ENCODE assay signal across 8 mouse cellular contexts in genomic region chr5:145231893-145232411, GRCm38 (mm10). TPM values are rescaled to one million over a fixed set of nuclear protein-coding genes. Genes with fewer than 3 reads are reported as not detected.
DNase-seq lines count a peak whose midpoint lies in the region; ATAC-seq and TF ChIP-seq lines count a peak whose summit lies in the region.

No protein-coding gene starts in this region.

- under 1% methylated on average over 48 of the region's 49 CpGs for WGBS in heart, embryonic 13.5 days
- WGBS in embryonic facial prominence, embryonic 12.5 days: under 1% methylated on average over 48 of the region's 49 CpGs
- under 1% methylated on average over 36 of the region's 49 CpGs for WGBS in intestine, postnatal 0 days
- WGBS in neural tube, embryonic 13.5 days: under 1% methylated on average over 23 of the region's 49 CpGs

- H3K9me3 ChIP-seq in heart, embryonic 13.5 days: no peaks in the 10 kb centered on the region
- no peaks in the 10 kb centered on the region for H3K9me3 ChIP-seq in ES-E14 (ENCODE audit: control insufficient read depth, insufficient read depth, low read depth, low read length)
- no peaks in the 10 kb centered on the region for H3K9me3 ChIP-seq in embryonic facial prominence, embryonic 12.5 days
- H3K9me3 ChIP-seq in intestine, postnatal 0 days (ENCODE audit: control insufficient read depth): no peaks in the 10 kb centered on the region
- no peaks in the 10 kb centered on the region for H3K9me3 ChIP-seq in neural tube, embryonic 13.5 days

- in situ Hi-C loops in ES-E14 (cut with MboI; ENCODE audit: low sequenced_read_pairs in 2 of 2, unreplicated experiment in 2 of 2): no loop called here

- H3K27ac ChIP-seq in heart, embryonic 13.5 days (replicated peaks): peak overlapping the region; percentile 96
- peak overlapping the region; percentile 59; the same call in 1 of the 2 replicates for H3K27ac ChIP-seq in ES-E14 (ENCODE audit: insufficient read depth, low read depth, low read length, poor library complexity, severe bottlenecking)
- peak overlapping the region; percentile 86 for H3K27ac ChIP-seq in embryonic facial prominence, embryonic 12.5 days
- peak overlapping the region; percentile 97 for H3K27ac ChIP-seq in intestine, postnatal 0 days (ENCODE audit: low read depth, low read length)
- peak overlapping the region; percentile 94 for H3K27ac ChIP-seq in neural tube, embryonic 13.5 days (replicated peaks)

- H3K4me1 ChIP-seq in heart, embryonic 13.5 days: peaks cover 21% of the 10 kb centered on the region
- peaks cover 0 to 7% of the 10 kb centered on the region in 2 experiments; a peak in 2 of 4 replicates for H3K4me1 ChIP-seq in ES-E14 (ENCODE audit: control insufficient read depth in 2 of 2, insufficient read depth in 2 of 2, low read length in 2 of 2, poor library complexity in 1 of 2)
- peaks cover 11% of the 10 kb centered on the region; the same call in 1 of the 2 replicates for H3K4me1 ChIP-seq in embryonic facial prominence, embryonic 12.5 days
- H3K4me1 ChIP-seq in intestine, postnatal 0 days (replicated peaks; ENCODE audit: control insufficient read depth, insufficient read depth, low read length): no peaks in the 10 kb centered on the region; the same call in 1 of the 2 replicates
- H3K4me1 ChIP-seq in neural tube, embryonic 13.5 days (replicated peaks): peaks cover 23% of the 10 kb centered on the region

- no peak for DNase-seq in heart, adult 9 months (ENCODE audit: low spot score in 2 of 2)
- no peak for DNase-seq in ES-E14 (ENCODE audit: low read depth, low spot score)
- DNase-seq in thymus, adult 18-20 months: no peak
- no peak for DNase-seq in testis, postnatal 10 days (ENCODE audit: low spot score)

- peak overlapping the region; percentile 99 for H3K4me3 ChIP-seq in heart, embryonic 13.5 days
- peak overlapping the region; percentile 73 to 89 for H3K4me3 ChIP-seq in ES-E14 (ENCODE audit: insufficient read depth in 1 of 2, low read depth in 1 of 2, low read length in 2 of 2, poor library complexity in 1 of 2, severe bottlenecking in 1 of 2)
- peak overlapping the region; percentile 92 for H3K4me3 ChIP-seq in embryonic facial prominence, embryonic 12.5 days
- peak overlapping the region; percentile 99 for H3K4me3 ChIP-seq in intestine, postnatal 0 days (ENCODE audit: low read depth, low read length)
- H3K4me3 ChIP-seq in neural tube, embryonic 13.5 days: peak overlapping the region; percentile 100

- peaks cover 35% of the 10 kb centered on the region for H3K36me3 ChIP-seq in heart, embryonic 13.5 days
- peaks cover 31% of the 10 kb centered on the region for H3K36me3 ChIP-seq in ES-E14 (ENCODE audit: control insufficient read depth, insufficient read depth, low read length, poor library complexity, severe bottlenecking)
- H3K36me3 ChIP-seq in embryonic facial prominence, embryonic 12.5 days: peaks cover 33% of the 10 kb centered on the region
- H3K36me3 ChIP-seq in intestine, postnatal 0 days (ENCODE audit: control insufficient read depth, insufficient read depth): peaks cover 33% of the 10 kb centered on the region
- H3K36me3 ChIP-seq in neural tube, embryonic 13.5 days: peaks cover 35% of the 10 kb centered on the region

- peak overlapping the region; percentile 85 for H3K4me2 ChIP-seq in heart, embryonic 13.5 days
- H3K4me2 ChIP-seq in embryonic facial prominence, embryonic 12.5 days (replicated peaks): peak overlapping the region; percentile 73
- peak overlapping the region; percentile 72 for H3K4me2 ChIP-seq in intestine, postnatal 0 days (replicated peaks; ENCODE audit: low read depth)
- H3K4me2 ChIP-seq in neural tube, embryonic 13.5 days: peak overlapping the region; percentile 85

- ATAC-seq in heart, embryonic 13.5 days (ENCODE audit: extremely low read depth, insufficient number of reproducible peaks, low FRiP score, low TSS enrichment): peak; percentile 51
- peak; percentile 70 for ATAC-seq in embryonic facial prominence, embryonic 12.5 days (ENCODE audit: insufficient number of reproducible peaks, insufficient read depth, low FRiP score, low TSS enrichment)
- ATAC-seq in intestine, postnatal 0 days: peak; percentile 54
- ATAC-seq in neural tube, embryonic 13.5 days (ENCODE audit: low read depth): peak; percentile 72

- TF ChIP-seq CTCF in intestine, postnatal 0 days (IDR thresholded peaks at IDR 0.05; ENCODE audit: low read depth): no peak

- H3K9ac ChIP-seq in heart, embryonic 13.5 days: peak overlapping the region; percentile 100
- H3K9ac ChIP-seq in ES-E14 (ENCODE audit: insufficient read depth, low read depth, low read length, poor library complexity, severe bottlenecking): peak overlapping the region; percentile 95
- peak overlapping the region; percentile 99 for H3K9ac ChIP-seq in embryonic facial prominence, embryonic 12.5 days
- H3K9ac ChIP-seq in intestine, postnatal 0 days (ENCODE audit: low read depth, low read length): peak overlapping the region; percentile 99
- peak overlapping the region; percentile 99 for H3K9ac ChIP-seq in neural tube, embryonic 13.5 days

- H3K27me3 ChIP-seq in heart, embryonic 13.5 days (replicated peaks): no peaks in the 10 kb centered on the region
- no peaks in the 10 kb centered on the region for H3K27me3 ChIP-seq in embryonic facial prominence, embryonic 12.5 days
- H3K27me3 ChIP-seq in intestine, postnatal 0 days (replicated peaks; ENCODE audit: control insufficient read depth, insufficient read depth, low read length): no peaks in the 10 kb centered on the region
- no peaks in the 10 kb centered on the region for H3K27me3 ChIP-seq in neural tube, embryonic 13.5 days

TF ChIP-seq in ES-E14, 5 proteins besides CTCF, POLR2A, EP300 and RAD21:
- TF ChIP-seq MAFK (IDR thresholded peaks at IDR 0.05; ENCODE audit: insufficient read depth, low read depth, low read length) (no peak), ZC3H11A (IDR thresholded peaks at IDR 0.05; ENCODE audit: borderline replicate concordance, low read depth, low read length) (no peak), CHD2 (IDR thresholded peaks at IDR 0.05; ENCODE audit: low read depth, low read length) (no peak), ZNF384 (IDR thresholded peaks at IDR 0.05; ENCODE audit: low read depth, low read length) (no peak), HCFC1 (IDR thresholded peaks at IDR 0.05; ENCODE audit: borderline replicate concordance, insufficient read depth, low read length) (no peak)

RNA-seq across cellular contexts. Expression of gene Zfp655, which starts 0.4 kb away (rescaled TPM):
- 26.0 and 30.0 TPM in 2 replicates for polyA plus RNA-seq in heart, embryonic 13.5 days (2015; fragmentation: Nextera tagmentation; extraction: Ambion mirVana)
- total RNA-seq in ES-E14 (2012; rRNA removed): 31.4 and 36.1 TPM in 2 replicates
- 36.6 and 39.6 TPM in 2 replicates for polyA plus RNA-seq in embryonic facial prominence, embryonic 12.5 days (2016; fragmentation: Nextera tagmentation; extraction: Ambion mirVana)
- 32.3 and 35.9 TPM in 2 replicates for polyA plus RNA-seq in intestine, postnatal 0 days (2015; fragmentation: Nextera tagmentation; extraction: Ambion mirVana)
- polyA plus RNA-seq in neural tube, embryonic 13.5 days (2015; fragmentation: Nextera tagmentation; extraction: Ambion mirVana): 35.3 and 41.2 TPM in 2 replicates

RNA-seq across cellular contexts. Expression of gene Zkscan5, which starts 27.6 kb away (rescaled TPM):
- 9.5 and 10.9 TPM in 2 replicates for polyA plus RNA-seq in heart, embryonic 13.5 days (2015; fragmentation: Nextera tagmentation; extraction: Ambion mirVana)
- total RNA-seq in ES-E14 (2012; rRNA removed): 16.9 and 18.0 TPM in 2 replicates
- polyA plus RNA-seq in embryonic facial prominence, embryonic 12.5 days (2016; fragmentation: Nextera tagmentation; extraction: Ambion mirVana): 19.5 and 20.3 TPM in 2 replicates
- polyA plus RNA-seq in intestine, postnatal 0 days (2015; fragmentation: Nextera tagmentation; extraction: Ambion mirVana): 4.1 and 4.6 TPM in 2 replicates
- 15.3 and 17.2 TPM in 2 replicates for polyA plus RNA-seq in neural tube, embryonic 13.5 days (2015; fragmentation: Nextera tagmentation; extraction: Ambion mirVana)

RNA-seq across cellular contexts. Expression of gene Zkscan14, which starts 30.3 kb away (rescaled TPM):
- 6.8 and 6.9 TPM in 2 replicates for polyA plus RNA-seq in heart, embryonic 13.5 days (2015; fragmentation: Nextera tagmentation; extraction: Ambion mirVana)
- total RNA-seq in ES-E14 (2012; rRNA removed): 5.5 TPM in 2 replicates
- polyA plus RNA-seq in embryonic facial prominence, embryonic 12.5 days (2016; fragmentation: Nextera tagmentation; extraction: Ambion mirVana): 9.4 and 9.5 TPM in 2 replicates
- polyA plus RNA-seq in intestine, postnatal 0 days (2015; fragmentation: Nextera tagmentation; extraction: Ambion mirVana): 6.4 and 9.8 TPM in 2 replicates
- 13.6 and 14.6 TPM in 2 replicates for polyA plus RNA-seq in neural tube, embryonic 13.5 days (2015; fragmentation: Nextera tagmentation; extraction: Ambion mirVana)

RNA-seq across cellular contexts. Expression of gene Atp5j2, which starts 40.1 kb away (rescaled TPM):
- polyA plus RNA-seq in heart, embryonic 13.5 days (2015; fragmentation: Nextera tagmentation; extraction: Ambion mirVana): 1,195 and 1,380 TPM in 2 replicates
- 537 and 605 TPM in 2 replicates for total RNA-seq in ES-E14 (2012; rRNA removed)
- polyA plus RNA-seq in embryonic facial prominence, embryonic 12.5 days (2016; fragmentation: Nextera tagmentation; extraction: Ambion mirVana): 539 and 600 TPM in 2 replicates
- polyA plus RNA-seq in intestine, postnatal 0 days (2015; fragmentation: Nextera tagmentation; extraction: Ambion mirVana): 765 and 832 TPM in 2 replicates
- polyA plus RNA-seq in neural tube, embryonic 13.5 days (2015; fragmentation: Nextera tagmentation; extraction: Ambion mirVana): 763 and 785 TPM in 2 replicates

RNA-seq across cellular contexts. Expression of gene Zscan25, which starts 48.3 kb away (rescaled TPM):
- polyA plus RNA-seq in heart, embryonic 13.5 days (2015; fragmentation: Nextera tagmentation; extraction: Ambion mirVana): 0.32 and 0.48 TPM in 2 replicates
- 16.8 and 22.5 TPM in 2 replicates for total RNA-seq in ES-E14 (2012; rRNA removed)
- polyA plus RNA-seq in embryonic facial prominence, embryonic 12.5 days (2016; fragmentation: Nextera tagmentation; extraction: Ambion mirVana): 0.75 and 0.88 TPM in 2 replicates
- 0.14 and 0.30 TPM in 2 replicates for polyA plus RNA-seq in intestine, postnatal 0 days (2015; fragmentation: Nextera tagmentation; extraction: Ambion mirVana)
- 0.49 and 0.91 TPM in 2 replicates for polyA plus RNA-seq in neural tube, embryonic 13.5 days (2015; fragmentation: Nextera tagmentation; extraction: Ambion mirVana)
